18 mouse cellular contexts compared by ENCODE assay signal in genomic region chr3:95306244-95306643, GRCm38 (mm10).
"Had no signal": no experiment of that assay in that cellular context is flagged by ENCODE, and none has a peak within 500 bp of the region (broad histone marks: within the 10 kb centered on the region; RNA-seq: fewer than 3 reads in every experiment).

No protein-coding gene starts in this region.

- H3K4me1 ChIP-seq: midbrain, embryonic 10.5 days; midbrain, embryonic 12.5 days; neural tube, embryonic 13.5 days; neural tube, embryonic 15.5 days had no signal

- H3K27ac ChIP-seq: midbrain, embryonic 10.5 days; midbrain, embryonic 12.5 days; neural tube, embryonic 13.5 days; neural tube, embryonic 15.5 days had no signal

- H3K4me2 ChIP-seq: lung, embryonic 14.5 days; midbrain, embryonic 12.5 days; neural tube, embryonic 13.5 days; neural tube, embryonic 15.5 days had no signal

- ATAC-seq: midbrain, embryonic 16.5 days had no signal

- H3K4me3 ChIP-seq: midbrain, embryonic 10.5 days; midbrain, embryonic 12.5 days; myocyte; neural tube, embryonic 13.5 days; neural tube, embryonic 15.5 days had no signal

- H3K36me3 ChIP-seq: midbrain, embryonic 12.5 days; neural tube, embryonic 13.5 days; neural tube, embryonic 15.5 days had no signal

- H3K27me3 ChIP-seq: midbrain, embryonic 12.5 days; neural tube, embryonic 13.5 days; neural tube, embryonic 15.5 days had no signal

- H3K9ac ChIP-seq: lung, embryonic 14.5 days; midbrain, embryonic 12.5 days; neural tube, embryonic 13.5 days; neural tube, embryonic 15.5 days had no signal

- DNase-seq: lung, adult 18-20 months; lung, embryonic 14.5 days; lung, postnatal 10 days; midbrain, embryonic 14.5 days; retina, postnatal 1 day; right cerebral cortex, adult 18-20 months; right cerebral cortex, postnatal 25 days; right cerebral cortex, postnatal 4 days; spleen, adult 18-20 months; thymus, adult 18-20 months; thymus, postnatal 14 days; thymus, postnatal 36 days had no signal

- H3K9me3 ChIP-seq: midbrain, embryonic 10.5 days; midbrain, embryonic 12.5 days; neural tube, embryonic 13.5 days; neural tube, embryonic 15.5 days had no signal
